Mouse (Mus musculus): ENCODE measurements around the gene Gm21637. TPM values are rescaled to one million over a fixed set of nuclear protein-coding genes. Genes with fewer than 3 reads are reported as not detected.
"Not testable (repeated sequence)": the region's sequence is repeated elsewhere in the genome, so short reads cannot be mapped to it uniquely, and the experiment has no call there.

Gm21637 gene
- not detected in 2 replicates for polyA plus RNA-seq (2015; fragmentation: Nextera tagmentation; extraction: Ambion mirVana)

GRCm38 (mm10) chrX:31961744-31962143 is at the start of gene Gm21637:
TSS of gene Gm21637 (plus strand) at chrX:31962044.
- H3K9ac ChIP-seq; H3K4me1 ChIP-seq; H3K4me2 ChIP-seq (replicated peaks); H3K4me3 ChIP-seq (replicated peaks); H3K36me3 ChIP-seq; H3K27ac ChIP-seq (replicated peaks); ATAC-seq (ENCODE audit: insufficient number of reproducible peaks, low FRiP score, low TSS enrichment, low read depth); H3K27me3 ChIP-seq; H3K9me3 ChIP-seq (replicated peaks): not testable (repeated sequence)
- WGBS, result no CpG with 5 or more reads among the region's 1 CpGs

Other genes starting within 250 kb of the Gm21637 start
- gene Btbd35f25, start 244.9 kb upstream of the Gm21637 start, polyA plus RNA-seq (2015; fragmentation: Nextera tagmentation; extraction: Ambion mirVana), result not detected in 2 replicates
- gene Btbd35f22, start 85.8 kb downstream of the Gm21637 start, polyA plus RNA-seq (2015; fragmentation: Nextera tagmentation; extraction: Ambion mirVana), result not detected in 2 replicates

All from embryonic facial prominence, embryonic 15.5 days (tissue).